Mouse (Mus musculus) liver, embryonic 14.5 days (tissue): ENCODE data around the gene Gm8369. TPM values are rescaled to one million over a fixed set of nuclear protein-coding genes. Genes with fewer than 3 reads are reported as not detected.

Experiments
- ATAC-seq: fragments of 200-750 bp; cut with Nextera tagmentation; 2 replicates; pipeline ENCODE4 v1.8.0; 2017; ENCODE audit warnings: moderate number of reproducible peaks, mild to moderate bottlenecking, moderate library complexity; ENCODE audit not compliant: insufficient read depth
- DNase-seq, 3 experiments: peaks; one replicate each; pipeline ENCODE4 v3.0.0-alpha.2; 2012 to 2013; ENCODE audit warnings: low read depth in 3 of 3, low spot score in 3 of 3
- H3K27ac ChIP-seq: fragments of 300-500 bp; sonication (generic); 2 replicates; pipeline ENCODE4 v1.5.1; 2014; ENCODE audit warnings: moderate library complexity, mild to moderate bottlenecking, control low read depth, inconsistent platforms
- H3K27me3 ChIP-seq: fragments of 300-500 bp; sonication (generic); 2 replicates; pipeline ENCODE4 v1.6.1; 2014; ENCODE audit warnings: mild to moderate bottlenecking, low read length, moderate library complexity; ENCODE audit not compliant: control insufficient read depth, insufficient read depth
- H3K36me3 ChIP-seq: fragments of 300-500 bp; sonication (generic); replicated peaks from 2 replicates; pipeline ENCODE4 v1.6.1; 2014; ENCODE audit warnings: low read depth; ENCODE audit not compliant: control insufficient read depth, insufficient read depth
- H3K4me1 ChIP-seq, 2 experiments: fragments of 200-500 bp in 1 of 2; fragments of 300-500 bp in 1 of 2; sonication (generic) in 1 of 2; replicated peaks; 2 replicates each; pipeline ENCODE4 v1.6.1; 2012 to 2014; ENCODE audit warnings: antibody characterized with exemption in 1 of 2, inconsistent platforms in 1 of 2, low read length in 1 of 2; ENCODE audit not compliant: control insufficient read depth in 2 of 2, insufficient read depth in 2 of 2
- H3K4me2 ChIP-seq: fragments of 300-500 bp; sonication (generic); 2 replicates; pipeline ENCODE4 v1.6.1; 2014; ENCODE audit warnings: low read depth, mild to moderate bottlenecking, control low read depth, moderate library complexity
- H3K4me3 ChIP-seq, 2 experiments: fragments of 200-500 bp in 1 of 2; fragments of 300-500 bp in 1 of 2; sonication (generic) in 1 of 2; 2 replicates each; pipeline ENCODE4 v1.5.1; 2012 to 2014; ENCODE audit warnings: low read depth in 2 of 2, low read length in 2 of 2, mild to moderate bottlenecking in 2 of 2, control low read depth in 1 of 2, inconsistent platforms in 1 of 2, moderate library complexity in 1 of 2; ENCODE audit not compliant: insufficient read depth in 1 of 2
- H3K9ac ChIP-seq: fragments of 300-500 bp; sonication (generic); replicated peaks from 2 replicates; pipeline ENCODE4 v1.6.1; 2014; ENCODE audit warnings: mild to moderate bottlenecking, control low read depth, moderate library complexity
- H3K9me3 ChIP-seq: fragments of 300-500 bp; sonication (generic); 2 replicates; pipeline ENCODE4 v1.6.1; 2016; ENCODE audit warnings: low read length, mixed read lengths; ENCODE audit not compliant: control insufficient read depth
- CTCF ChIP-seq: IDR thresholded peaks from 2 replicates; pipeline ENCODE4 v1.5.1; 2016; ENCODE audit warnings: antibody characterized with exemption, low read depth, control low read depth
- EP300 ChIP-seq: IDR thresholded peaks from 2 replicates; pipeline ENCODE4 v1.6.1; 2016; ENCODE audit warnings: antibody characterized with exemption, low read depth
- WGBS: fragments of 180-500 bp; shearing (Covaris S2); extraction: QIAGEN DNeasy Blood & Tissue Kit; methylation state at CpG from one replicate; pipeline ENCODE4 v1.1.7; 2014; ENCODE audit not compliant: insufficient replicate concordance; 5-methylcytosine and 5-hydroxymethylcytosine counted together
- polyA plus RNA-seq, 2 experiments: library from polyadenylated mRNA; depleted of rRNA in 1 of 2; stranded (reverse) in 1 of 2; unstranded in 1 of 2; fragments of >200 nt; fragmentation: Nextera tagmentation in 1 of 2; extraction: Ambion mirVana in 1 of 2; gene quantifications; 2 replicates each; pipeline versions ENCODE4 v1.2.1 to v1.2.3; 2012 to 2014

The Gm8369 gene
- polyA plus RNA-seq, 2 experiments, result 0.07 TPM; not detected in 1

DNA sequence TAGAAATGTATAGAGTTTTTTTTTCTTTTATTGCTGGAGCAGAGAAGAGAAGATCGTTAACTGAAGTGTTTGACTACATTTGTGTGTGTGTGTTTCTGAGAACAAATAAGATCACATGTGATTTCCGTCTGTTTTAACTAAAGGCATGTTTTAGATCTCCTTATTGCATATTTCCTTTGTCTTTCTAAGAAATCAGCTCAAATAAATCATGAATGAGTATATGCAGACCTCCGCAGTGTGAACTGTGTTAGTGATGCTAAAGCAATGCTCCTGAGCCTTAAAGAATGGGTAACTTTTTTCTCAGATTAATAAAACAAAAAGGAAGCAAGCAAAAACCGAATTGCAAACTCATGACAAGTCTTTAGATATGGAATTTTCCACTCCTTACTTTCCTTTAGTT is 1.8 kb upstream of the Gm8369 start:
- H3K9ac ChIP-seq, result no peak overlapping the region
- ATAC-seq (no peak), DNase-seq (no peak)
- 44% methylated on average over 4 of the region's 4 CpGs for WGBS
- H3K27me3 ChIP-seq, result no peaks in the 10 kb centered on the region
- 0 out of 4 replicates have a peak, but pooled peaks cover 0 to 1% of the 10 kb centered on the region in 2 experiments for H3K4me1 ChIP-seq
- TF ChIP-seq CTCF (no peak), EP300 (no peak)
- no peaks in the 10 kb centered on the region for H3K9me3 ChIP-seq
- H3K36me3 ChIP-seq, result no peaks in the 10 kb centered on the region
- no peak overlapping the region for H3K4me3 ChIP-seq
- no peak overlapping the region for H3K27ac ChIP-seq
- H3K4me2 ChIP-seq, result no peak overlapping the region

DNA sequence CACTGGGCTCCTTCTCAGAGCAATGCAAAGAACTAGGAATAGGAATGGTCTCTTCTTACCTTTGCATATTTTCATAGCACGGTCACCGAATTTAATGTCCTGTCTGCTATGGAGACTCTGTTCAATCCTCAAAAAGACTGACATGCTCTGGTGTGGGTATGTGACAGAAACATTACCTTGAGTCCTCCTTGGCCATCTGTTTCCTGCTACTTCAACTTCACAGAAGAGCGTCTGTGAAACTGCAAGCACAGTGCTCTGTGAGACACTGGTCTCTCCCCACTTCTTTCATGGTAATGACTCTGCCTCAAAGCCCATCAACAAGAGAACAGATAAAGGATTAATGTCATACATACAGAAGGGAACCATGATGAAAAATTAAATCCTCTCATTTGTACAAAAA is 1.4 kb upstream of the Gm8369 start:
- Histone ChIP-seq H3K36me3 (no peaks in the 10 kb centered on the region), H3K27ac (no peak overlapping the region), H3K9me3 (no peaks in the 10 kb centered on the region), H3K4me1 (0 out of 4 replicates have a peak, but pooled peaks cover 0 to 1% of the 10 kb centered on the region in 2 experiments), H3K9ac (no peak overlapping the region), H3K4me3 (no peak overlapping the region), H3K27me3 (no peaks in the 10 kb centered on the region), H3K4me2 (no peak overlapping the region)
- ATAC-seq (no peak), DNase-seq (no peak)
- TF ChIP-seq CTCF (no peak), EP300 (no peak)
- WGBS, result 47% methylated on average over 3 of the region's 3 CpGs

DNA sequence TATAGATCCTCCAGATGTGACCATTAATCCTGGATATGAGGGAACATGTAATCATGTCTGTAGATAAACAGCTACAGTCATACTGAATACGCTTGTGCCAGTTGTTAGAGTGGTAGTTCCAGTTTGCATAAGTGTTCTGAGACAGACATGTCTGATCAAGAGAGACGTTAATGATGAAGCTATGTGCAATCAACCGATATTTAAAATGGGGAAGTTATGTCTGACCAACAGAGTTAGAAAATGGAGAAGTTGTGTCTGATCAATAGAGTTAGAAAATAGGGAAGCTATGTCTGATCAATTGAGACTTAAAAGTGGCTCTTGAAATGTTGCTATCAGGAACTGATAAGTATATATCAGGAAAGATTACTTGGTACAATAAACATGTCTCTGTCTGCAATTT is 472 bp upstream of the Gm8369 start:
- H3K27ac ChIP-seq, result no peak overlapping the region
- H3K36me3 ChIP-seq, result no peaks in the 10 kb centered on the region
- 0 out of 4 replicates have a peak, but pooled peaks cover 0 to 1% of the 10 kb centered on the region in 2 experiments for H3K4me1 ChIP-seq
- TF ChIP-seq CTCF (no peak), EP300 (no peak)
- no peak overlapping the region for H3K9ac ChIP-seq
- DNase-seq (no peak), ATAC-seq (no peak)
- no peak overlapping the region for H3K4me3 ChIP-seq
- H3K4me2 ChIP-seq, result no peak overlapping the region
- WGBS, result 27% methylated on average over 3 of the region's 3 CpGs
- H3K9me3 ChIP-seq, result no peaks in the 10 kb centered on the region
- no peaks in the 10 kb centered on the region for H3K27me3 ChIP-seq

DNA sequence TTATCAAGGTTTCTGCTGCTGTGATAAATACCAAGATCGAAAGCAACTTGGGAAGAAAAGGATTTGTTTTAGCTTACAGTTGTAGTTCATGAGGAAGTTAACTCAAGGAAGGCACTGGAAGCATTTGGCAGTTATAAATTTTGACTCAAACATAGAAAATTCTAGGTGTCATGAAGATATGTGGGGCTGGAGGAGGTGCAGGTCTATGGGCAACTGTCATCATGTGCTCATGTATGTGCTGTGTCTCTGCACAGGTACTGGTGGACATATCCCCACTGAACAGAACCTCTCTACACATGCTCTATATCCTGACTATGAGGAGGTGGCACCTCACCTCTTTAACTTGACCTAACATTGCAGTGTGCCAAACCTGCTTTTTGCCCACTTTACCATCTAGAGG is 861 bp downstream of the Gm8369 start:
- Histone ChIP-seq H3K4me2 (no peak overlapping the region), H3K27ac (no peak overlapping the region), H3K4me3 (no peak overlapping the region), H3K4me1 (0 out of 4 replicates have a peak, but pooled peaks cover 0 to 1% of the 10 kb centered on the region in 2 experiments), H3K9me3 (no peaks in the 10 kb centered on the region), H3K36me3 (no peaks in the 10 kb centered on the region), H3K9ac (no peak overlapping the region), H3K27me3 (no peaks in the 10 kb centered on the region)
- 61% methylated on average over 1 of the region's 1 CpGs for WGBS
- ATAC-seq, result no peak
- TF ChIP-seq CTCF (no peak), EP300 (no peak)
- DNase-seq, result no peak

DNA sequence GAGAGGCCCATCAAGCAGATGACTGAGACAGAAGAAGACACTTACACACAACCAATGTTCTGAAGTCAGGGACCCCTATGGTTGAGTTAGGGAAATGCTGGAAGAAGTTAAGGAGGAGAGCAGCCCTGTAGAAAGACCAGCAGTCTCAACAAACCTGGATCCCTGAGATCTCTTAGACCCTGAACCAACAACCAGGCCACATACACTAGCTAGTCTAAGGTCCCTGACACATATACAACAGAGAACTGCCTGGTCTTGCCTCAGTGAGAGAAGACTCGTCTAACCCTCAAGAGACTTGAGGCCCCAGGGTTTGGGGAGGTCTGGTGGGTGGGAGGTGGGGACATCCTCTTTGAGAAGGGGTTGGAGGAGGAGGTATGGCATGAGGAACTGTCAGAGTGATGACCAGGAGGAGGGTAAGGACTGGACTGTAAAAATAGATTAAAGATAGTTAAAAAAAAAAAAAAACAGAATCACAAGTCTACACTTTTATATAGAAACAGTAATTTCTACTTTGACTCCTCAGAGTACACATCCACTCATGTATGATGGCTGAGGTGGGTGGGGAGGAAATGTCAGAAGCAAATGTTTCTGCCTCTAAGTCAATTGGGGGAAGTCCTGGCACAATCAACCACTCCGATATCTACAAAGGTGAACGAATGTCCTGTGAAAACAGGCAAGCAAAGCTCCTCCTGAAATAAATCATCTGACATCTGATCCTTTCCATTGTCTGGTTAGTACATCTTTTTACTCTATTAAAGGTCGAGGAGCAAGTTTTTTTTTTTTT is 5.9 kb downstream of the Gm8369 start:
- no peaks in the 10 kb centered on the region for H3K4me1 ChIP-seq
- H3K9ac ChIP-seq, result no peak overlapping the region
- no peak overlapping the region for H3K4me3 ChIP-seq
- no peaks in the 10 kb centered on the region for H3K9me3 ChIP-seq
- TF ChIP-seq CTCF, result no peak
- no peak for TF ChIP-seq EP300
- ATAC-seq (no peak), DNase-seq (no peak)
- no peaks in the 10 kb centered on the region for H3K27me3 ChIP-seq
- WGBS, result 39% methylated on average over 4 of the region's 4 CpGs
- H3K4me2 ChIP-seq, result no peak overlapping the region
- H3K27ac ChIP-seq, result no peak overlapping the region
- no peaks in the 10 kb centered on the region for H3K36me3 ChIP-seq
